9 mouse cellular contexts compared by ENCODE assay signal in the genomic region with DNA sequence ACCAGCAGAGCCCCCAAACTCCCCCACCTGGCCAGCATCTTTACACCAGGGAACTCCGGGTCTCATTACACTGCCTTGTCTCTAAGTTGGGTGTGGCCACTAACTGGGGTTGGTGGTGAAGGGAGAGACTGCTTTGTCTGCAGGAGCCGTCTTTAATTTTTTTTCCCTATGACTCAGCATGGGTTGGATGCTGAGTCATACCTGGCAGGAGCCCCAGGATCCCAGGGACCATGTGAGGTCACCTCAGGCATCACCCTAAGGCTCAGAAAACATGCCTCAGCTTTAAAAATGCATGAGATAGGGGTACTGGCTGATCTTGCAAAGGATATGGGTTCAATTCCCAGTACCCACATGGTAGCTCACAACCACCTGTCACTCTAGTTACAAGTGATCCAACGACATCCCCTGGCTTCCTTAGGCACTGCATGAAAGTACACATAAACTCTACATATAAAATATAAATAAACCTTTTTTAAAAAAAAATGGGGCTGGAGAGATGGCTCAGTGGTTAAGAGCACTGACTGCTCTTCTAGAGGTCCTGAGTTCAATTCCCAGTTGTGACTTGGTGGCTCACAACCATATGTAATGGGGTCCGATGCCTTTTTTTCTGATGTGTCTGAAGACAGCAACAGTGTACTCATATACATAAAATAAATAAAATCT. TPM values are rescaled to one million over a fixed set of nuclear protein-coding genes. Genes with fewer than 3 reads are reported as not detected.
DNase-seq lines count a peak whose midpoint lies in the region; ATAC-seq and TF ChIP-seq lines count a peak whose summit lies in the region.
"Had no signal": no experiment of that assay in that cellular context is flagged by ENCODE, and none has a peak within 500 bp of the region (broad histone marks: within the 10 kb centered on the region; RNA-seq: fewer than 3 reads in every experiment).

No protein-coding gene starts in this region.

- TF ChIP-seq CTCF in heart, adult 2 months (IDR thresholded peaks at IDR 0.05) = no peak
- no peak for TF ChIP-seq CTCF in CH12.LX (conservative IDR thresholded peaks at IDR 0.05 in 1 of 2, IDR thresholded peaks at IDR 0.05 in 1 of 2; ENCODE audit: low read depth in 2 of 2, low read length in 2 of 2)

- DNase-seq in heart, adult 11 months = peak; percentile 88
- no peak for DNase-seq in heart, adult 2 months
- peak; percentile 30 for DNase-seq in CH12.LX (ENCODE audit: extremely low read depth)
- DNase-seq in adrenal gland, adult 8-10 months = peak; percentile 75
- DNase-seq in kidney, postnatal 14 days = no peak
- no peak for DNase-seq in limb, embryonic 10.5 days (ENCODE audit: low spot score)

- in situ Hi-C loops in CH12.LX (cut with MboI; ENCODE audit: low pct_ligation_motif_present, low pct_unique_long_range_greater_than_20kb, low sequenced_read_pairs) = loop anchor here (5.0 kb wide), 2 partner anchors 34 to 36 kb away; no protein-coding TSS in a partner anchor

- WGBS in heart, adult 2 months = 41% methylated on average over 4 of the region's 4 CpGs
- 47% methylated on average over 4 of the region's 4 CpGs for WGBS in liver, embryonic 12.5 days (ENCODE audit: insufficient replicate concordance)
- 69% methylated on average over 4 of the region's 4 CpGs for WGBS in limb, embryonic 10.5 days

- H3K27ac ChIP-seq in heart, adult 2 months = no peak overlapping the region
- H3K27ac ChIP-seq in CH12.LX (ENCODE audit: insufficient read depth, low read depth) = no peak overlapping the region
- H3K27ac ChIP-seq in liver, embryonic 12.5 days = no peak overlapping the region
- H3K27ac ChIP-seq in limb, embryonic 10.5 days = no peak overlapping the region
- H3K27ac ChIP-seq: hindbrain, embryonic 12.5 days had no signal

- TF ChIP-seq RAD21 in CH12.LX (IDR thresholded peaks at IDR 0.05; ENCODE audit: low read depth, low read length) = no peak

- intact Hi-C loops in heart, adult 2 months (cut with DNase I) = loop anchor here (2.0 kb wide), 1 partner anchor 51 kb away; the partner anchor contains the start of gene Plxdc1

- H3K36me3 ChIP-seq in heart, adult 2 months (ENCODE audit: control insufficient read depth, insufficient read depth, low read length) = no peaks in the 10 kb centered on the region
- H3K36me3 ChIP-seq in CH12.LX (replicated peaks in 1 of 2; ENCODE audit: control insufficient read depth in 1 of 2, insufficient read depth in 1 of 2, low read length in 1 of 2) = no peaks in the 10 kb centered on the region
- H3K36me3 ChIP-seq in liver, embryonic 12.5 days = no peaks in the 10 kb centered on the region
- no peaks in the 10 kb centered on the region for H3K36me3 ChIP-seq in limb, embryonic 10.5 days
- H3K36me3 ChIP-seq: hindbrain, embryonic 12.5 days had no signal

- no peaks in the 10 kb centered on the region for H3K4me1 ChIP-seq in heart, adult 2 months (ENCODE audit: control insufficient read depth, insufficient read depth, low read length)
- H3K4me1 ChIP-seq in CH12.LX (ENCODE audit: control insufficient read depth in 1 of 2, insufficient read depth in 2 of 2) = peaks cover 6 to 12% of the 10 kb centered on the region in 2 experiments
- H3K4me1 ChIP-seq in liver, embryonic 12.5 days = peaks cover 9% of the 10 kb centered on the region
- no peaks in the 10 kb centered on the region for H3K4me1 ChIP-seq in limb, embryonic 10.5 days
- H3K4me1 ChIP-seq: hindbrain, embryonic 12.5 days had no signal

- no peak overlapping the region for H3K4me2 ChIP-seq in CH12.LX (ENCODE audit: insufficient read depth, low read depth, poor library complexity, severe bottlenecking)
- H3K4me2 ChIP-seq in liver, embryonic 12.5 days = no peak overlapping the region
- H3K4me2 ChIP-seq: hindbrain, embryonic 12.5 days had no signal

- no peak overlapping the region for H3K9ac ChIP-seq in heart, adult 2 months (ENCODE audit: low read depth, low read length)
- no peak overlapping the region for H3K9ac ChIP-seq in CH12.LX (ENCODE audit: insufficient read depth, low read depth)
- no peak overlapping the region for H3K9ac ChIP-seq in liver, embryonic 12.5 days
- H3K9ac ChIP-seq: hindbrain, embryonic 12.5 days had no signal

- no peaks in the 10 kb centered on the region for H3K79me2 ChIP-seq in heart, adult 2 months (replicated peaks; ENCODE audit: control insufficient read depth, insufficient read depth, low read length)
- H3K79me2 ChIP-seq in CH12.LX (replicated peaks; ENCODE audit: control insufficient read depth, extremely low read depth, insufficient read depth, poor library complexity, severe bottlenecking) = no peaks in the 10 kb centered on the region

- no peaks in the 10 kb centered on the region for H3K27me3 ChIP-seq in heart, adult 2 months (ENCODE audit: control insufficient read depth, insufficient read depth, low read length)
- peaks cover 16% of the 10 kb centered on the region for H3K27me3 ChIP-seq in CH12.LX (replicated peaks)
- peaks cover 20% of the 10 kb centered on the region; the same call in 1 of the 2 replicates for H3K27me3 ChIP-seq in liver, embryonic 12.5 days (replicated peaks)
- H3K27me3 ChIP-seq in limb, embryonic 10.5 days (ENCODE audit: low read depth, poor library complexity, severe bottlenecking) = no peaks in the 10 kb centered on the region
- H3K27me3 ChIP-seq: hindbrain, embryonic 12.5 days had no signal

- dilution Hi-C loops in CH12.LX (cut with MboI; ENCODE audit: extremely low pct_ligation_motif_present, extremely low pct_unique_long_range_greater_than_20kb, low sequenced_read_pairs) = no loop called here

- no peak for TF ChIP-seq EP300 in heart, adult 2 months (IDR thresholded peaks at IDR 0.05; ENCODE audit: insufficient read depth, low read depth, low read length)
- peak; percentile 38; the same call in 1 of the 2 replicates for TF ChIP-seq EP300 in CH12.LX (IDR thresholded peaks at IDR 0.05; ENCODE audit: low read length)

- no peak for TF ChIP-seq POLR2A in heart, adult 2 months (IDR thresholded peaks at IDR 0.05; ENCODE audit: insufficient read depth, low read depth, low read length)
- TF ChIP-seq POLR2A in CH12.LX (IDR thresholded peaks at IDR 0.05; ENCODE audit: low read depth, low read length) = no peak

- H3K4me3 ChIP-seq in heart, adult 2 months = no peak overlapping the region
- no peak overlapping the region for H3K4me3 ChIP-seq in CH12.LX (replicated peaks in 1 of 3; ENCODE audit: low read depth in 2 of 3, low read length in 2 of 3, poor library complexity in 1 of 3)
- H3K4me3 ChIP-seq in liver, embryonic 12.5 days = no peak overlapping the region
- H3K4me3 ChIP-seq in limb, embryonic 10.5 days = no peak overlapping the region
- H3K4me3 ChIP-seq: hindbrain, embryonic 12.5 days had no signal

- peak; percentile 66 for ATAC-seq in liver, embryonic 12.5 days
- ATAC-seq in cerebellum, adult (ENCODE audit: insufficient number of reproducible peaks, low FRiP score, low TSS enrichment) = no peak

- peaks cover 5% of the 10 kb centered on the region for H3K9me3 ChIP-seq in CH12.LX (replicated peaks; ENCODE audit: low read length)
- no peaks in the 10 kb centered on the region for H3K9me3 ChIP-seq in liver, embryonic 12.5 days (replicated peaks)
- no peaks in the 10 kb centered on the region for H3K9me3 ChIP-seq in limb, embryonic 10.5 days (replicated peaks)
- H3K9me3 ChIP-seq: hindbrain, embryonic 12.5 days had no signal

TF ChIP-seq in CH12.LX, 34 proteins besides CTCF, POLR2A, EP300 and RAD21:
- TF ChIP-seq IRF4 (IDR thresholded peaks at IDR 0.05; ENCODE audit: low read depth, low read length) (0 out of 2 replicates have a peak, but pooled peaks have one; percentile 51), TBP (conservative IDR thresholded peaks at IDR 0.05; ENCODE audit: low read depth, low read length) (0 out of 2 replicates have a peak, but pooled peaks have one; percentile 21), UBTF (IDR thresholded peaks at IDR 0.05; ENCODE audit: low read depth, low read length) (no peak), JUN (IDR thresholded peaks at IDR 0.05; ENCODE audit: insufficient read depth, low read depth, low read length) (0 out of 2 replicates have a peak, but pooled peaks have one; percentile 27), JUND (conservative IDR thresholded peaks at IDR 0.05; ENCODE audit: low read depth, low read length) (peak; percentile 45; the same call in 1 of the 2 replicates), SIN3A (IDR thresholded peaks at IDR 0.05; ENCODE audit: low read length) (0 out of 2 replicates have a peak, but pooled peaks have one; percentile 31), ZNF384 (IDR thresholded peaks at IDR 0.05; ENCODE audit: low read depth, low read length) (no peak), MAFK (IDR thresholded peaks at IDR 0.05; ENCODE audit: insufficient replicate concordance, low read length) (peak; percentile 74)
TF ChIP-seq in CH12.LX: peak in this region for 6.

RNA-seq across cellular contexts. Expression of gene Plxdc1, which starts 50.2 kb away (rescaled TPM):
- total RNA-seq in heart, adult 2 months (2021) = 1 to 10 TPM; 4.5 to 5.5 TPM
- 6.6 and 8.5 TPM in 2 replicates for polyA plus RNA-seq in heart, adult 2 months (2012; rRNA removed)
- total RNA-seq in CH12.LX (2012; rRNA removed) (0.04 and 0.08 TPM in 2 replicates), CH12.LX (2014; rRNA removed) (not detected in 2 replicates)
- polyA plus RNA-seq in CH12.LX (2012; ENCODE audit: insufficient read length, low read depth) = 0.16 TPM in 1 of 2 replicates, not detected in the other
- 10 to 100 TPM; 13.5 to 36.2 (median 24.0) TPM for total RNA-seq in adrenal gland, adult 8-10 months (2022)
- polyA plus RNA-seq in liver, embryonic 12.5 days (2016; fragmentation: Nextera tagmentation; extraction: Ambion mirVana) = 0.33 and 0.38 TPM in 2 replicates
- polyA plus RNA-seq in limb, embryonic 10.5 days (2016; fragmentation: Nextera tagmentation; extraction: Ambion mirVana) = not detected in 2 replicates

RNA-seq across cellular contexts. Expression of gene Fbxo47, which starts 52.1 kb away (rescaled TPM):
- total RNA-seq in heart, adult 2 months (2021) = under 1 TPM; 0.29 to 0.45 TPM
- polyA plus RNA-seq in heart, adult 2 months (2012; rRNA removed) = 0.29 and 0.43 TPM in 2 replicates
- total RNA-seq in CH12.LX (2012; rRNA removed) = 0.80 and 1.1 TPM in 2 replicates
- total RNA-seq in CH12.LX (2014; rRNA removed) = 2.1 and 3.0 TPM in 2 replicates
- polyA plus RNA-seq in CH12.LX (2012; ENCODE audit: insufficient read length, low read depth) = 1.8 and 2.0 TPM in 2 replicates
- total RNA-seq in adrenal gland, adult 8-10 months (2022) = 1 to 10 TPM in 3 of 4 experiments, under 1 TPM in 1; 0.94 to 1.8 (median 1.2) TPM
- 0.36 and 0.51 TPM in 2 replicates for polyA plus RNA-seq in liver, embryonic 12.5 days (2016; fragmentation: Nextera tagmentation; extraction: Ambion mirVana)
- 0.50 and 0.60 TPM in 2 replicates for polyA plus RNA-seq in limb, embryonic 10.5 days (2016; fragmentation: Nextera tagmentation; extraction: Ambion mirVana)

RNA-seq across cellular contexts. Expression of gene Arl5c, which starts 59.9 kb away (rescaled TPM):
- under 1 TPM; 0.66 to 0.70 TPM for total RNA-seq in heart, adult 2 months (2021)
- polyA plus RNA-seq in heart, adult 2 months (2012; rRNA removed) = 2.4 and 2.8 TPM in 2 replicates
- total RNA-seq in CH12.LX (2012; rRNA removed) (28.2 and 28.5 TPM in 2 replicates), CH12.LX (2014; rRNA removed) (32.2 and 33.1 TPM in 2 replicates)
- 36.1 and 45.5 TPM in 2 replicates for polyA plus RNA-seq in CH12.LX (2012; ENCODE audit: insufficient read length, low read depth)
- 1 to 10 TPM in 3 of 4 experiments, under 1 TPM in 1; 0.44 to 1.8 (median 1.4) TPM for total RNA-seq in adrenal gland, adult 8-10 months (2022)
- polyA plus RNA-seq in liver, embryonic 12.5 days (2016; fragmentation: Nextera tagmentation; extraction: Ambion mirVana) = 15.6 and 17.1 TPM in 2 replicates
- polyA plus RNA-seq in limb, embryonic 10.5 days (2016; fragmentation: Nextera tagmentation; extraction: Ambion mirVana) = 12.4 and 17.8 TPM in 2 replicates

Comparison
In these comparisons a context has a peak if more than half of its experiments do, and no peak if none do; other contexts are left out.
1. DNase-seq: peak in heart, adult 11 months (single experiment), CH12.LX (single experiment) and adrenal gland, adult 8-10 months (single experiment); none in heart, adult 2 months (0 of 2), kidney, postnatal 14 days (single experiment) and limb, embryonic 10.5 days (single experiment).